Mouse (Mus musculus): Measurements from ENCODE around the gene Angptl7.

Gene Angptl7

DNA sequence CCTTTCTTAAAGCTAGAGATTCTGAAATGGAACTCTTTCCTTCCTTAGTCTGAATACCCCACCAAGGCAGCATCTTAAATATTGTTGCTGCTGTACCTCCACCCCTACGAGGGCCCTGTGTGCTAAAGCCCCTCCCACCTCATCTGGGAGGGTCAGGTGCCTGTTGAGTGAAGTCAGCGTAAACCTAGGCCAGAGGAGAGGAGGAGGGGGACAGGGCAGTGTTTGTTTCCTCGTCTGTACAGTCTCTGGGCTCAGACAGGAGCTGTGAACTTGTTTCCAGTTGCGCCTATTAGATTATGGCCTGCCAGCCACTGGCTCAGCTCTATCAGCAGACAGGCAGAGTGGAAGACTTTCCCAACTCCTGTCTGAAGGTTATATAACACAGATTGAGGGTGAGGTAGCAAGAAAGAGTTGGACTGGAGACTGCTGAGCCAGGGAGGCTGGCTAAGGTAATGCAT is at the start of gene Angptl7:
TSS of gene Angptl7 (minus strand) at position 51 of the 458 bp plus-strand sequence.
- DNase-seq (ENCODE audit: low spot score in 2 of 2) = no peak

DNA sequence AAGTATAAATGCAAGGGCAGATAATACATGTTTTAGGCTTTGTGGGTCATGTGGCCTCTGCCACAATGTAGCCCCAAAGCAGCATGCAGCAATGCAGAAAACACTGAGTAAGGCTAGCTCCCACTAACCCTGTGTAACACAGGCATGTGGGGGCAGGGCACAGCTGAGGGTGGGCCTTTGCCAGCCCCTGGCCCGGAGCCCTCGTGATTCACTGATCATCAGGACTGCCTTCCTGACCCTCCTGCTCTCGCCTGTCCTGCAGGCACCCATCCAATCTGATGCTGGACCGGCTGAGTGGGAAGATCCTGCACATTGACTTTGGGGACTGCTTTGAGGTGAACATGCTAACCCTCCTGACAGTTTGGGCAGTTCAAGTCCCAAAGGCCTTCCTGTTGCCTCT is 48.8 kb upstream of the Angptl7 start:
- DNase-seq (ENCODE audit: low spot score in 2 of 2) = no peak

DNA sequence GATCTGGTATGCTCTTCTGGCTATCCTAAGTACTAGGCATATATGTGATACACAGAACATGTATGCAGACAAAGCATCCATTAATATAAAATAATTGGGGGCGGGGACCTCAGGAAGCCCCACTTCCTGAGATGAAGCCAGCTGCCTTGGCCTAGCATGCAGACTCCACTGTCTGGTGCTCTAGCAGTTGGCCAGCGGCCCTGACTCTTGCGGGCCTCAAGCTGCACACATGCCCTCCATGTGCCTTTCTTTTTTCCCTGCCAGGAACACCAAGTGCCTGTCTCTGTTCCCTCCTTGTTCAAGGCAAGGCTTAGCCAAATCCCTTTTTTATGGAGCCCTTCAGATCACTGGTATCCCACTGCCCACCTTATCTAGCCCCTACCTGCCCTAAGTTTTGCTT is 35.6 kb upstream of the Angptl7 start:
- no peak for DNase-seq (ENCODE audit: low spot score in 2 of 2)

DNA sequence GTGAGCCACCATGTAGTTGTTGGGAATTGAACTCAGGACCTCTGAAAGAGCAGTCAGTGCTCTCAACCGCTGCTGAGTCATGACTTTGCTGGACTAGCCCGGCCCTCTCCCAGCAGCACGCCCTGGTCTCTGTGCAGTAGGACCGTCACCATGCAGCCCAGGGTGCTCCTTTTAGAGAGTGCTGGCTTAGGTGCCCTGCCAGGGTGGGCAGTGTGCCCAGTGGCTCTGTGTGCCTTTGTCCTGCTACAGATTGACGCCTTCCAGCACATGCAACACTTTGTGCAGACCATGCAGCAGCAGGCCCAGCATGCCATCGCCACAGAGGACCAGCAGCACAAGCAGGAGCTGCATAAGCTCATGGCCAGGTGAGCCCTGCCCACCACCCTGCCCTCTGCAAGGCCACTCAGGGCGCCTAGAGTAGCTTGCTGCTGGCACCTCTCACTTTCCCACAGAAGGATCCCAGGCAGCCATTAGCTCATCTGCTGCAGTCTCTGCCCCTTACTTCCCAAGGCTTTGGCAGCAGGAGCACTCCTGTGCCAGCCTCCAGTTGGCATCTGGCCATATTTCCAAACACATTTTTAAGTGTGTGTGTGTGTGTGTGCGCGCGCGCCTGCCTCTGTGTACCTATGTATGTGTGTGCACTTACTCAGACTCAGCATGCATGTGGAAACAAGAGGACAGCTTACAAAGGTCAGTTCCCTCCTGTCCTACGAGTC is 33.5 kb upstream of the Angptl7 start:
- no peak for DNase-seq (ENCODE audit: low spot score in 2 of 2)

DNA sequence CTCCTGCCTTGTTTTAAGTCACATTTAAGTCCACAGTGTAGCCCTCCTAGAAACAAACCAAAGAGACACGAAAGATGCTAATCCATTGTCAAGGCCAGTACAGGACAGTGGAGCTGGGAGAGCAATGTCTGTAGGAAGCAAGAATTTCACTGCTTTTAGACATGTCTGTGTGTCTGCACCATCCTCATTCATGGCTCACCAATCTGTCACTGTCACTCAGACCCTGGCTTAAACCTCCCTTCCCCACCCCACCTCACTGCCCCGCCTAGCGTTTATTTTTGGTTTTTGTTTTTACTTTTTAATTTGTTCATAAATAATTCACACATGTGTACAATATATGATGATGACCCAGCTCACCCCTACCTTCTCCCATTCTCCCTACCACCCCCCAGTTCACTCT is 32.3 kb upstream of the Angptl7 start:
- DNase-seq (ENCODE audit: low spot score in 2 of 2) = no peak

DNA sequence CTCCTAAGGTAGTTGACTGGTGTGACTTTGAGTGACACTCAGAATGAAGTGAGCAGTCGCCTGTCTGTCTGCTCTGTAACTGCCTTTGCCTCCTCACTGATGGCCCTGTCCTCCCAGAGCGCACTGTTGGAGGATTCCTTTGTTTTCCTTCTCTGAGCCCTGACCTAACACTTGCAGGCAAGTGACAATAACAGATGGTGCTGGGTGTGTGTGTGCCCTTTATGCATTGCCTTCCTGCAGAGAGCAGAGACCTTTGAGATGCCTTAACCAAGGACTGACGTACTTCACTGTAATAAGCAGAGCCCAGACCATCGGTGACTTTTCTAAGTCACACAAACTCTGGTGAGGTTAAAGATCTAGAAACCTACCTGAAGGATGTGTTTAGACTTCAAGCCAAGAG is 31.1 kb upstream of the Angptl7 start:
- DNase-seq (ENCODE audit: low spot score in 2 of 2) = no peak

DNA sequence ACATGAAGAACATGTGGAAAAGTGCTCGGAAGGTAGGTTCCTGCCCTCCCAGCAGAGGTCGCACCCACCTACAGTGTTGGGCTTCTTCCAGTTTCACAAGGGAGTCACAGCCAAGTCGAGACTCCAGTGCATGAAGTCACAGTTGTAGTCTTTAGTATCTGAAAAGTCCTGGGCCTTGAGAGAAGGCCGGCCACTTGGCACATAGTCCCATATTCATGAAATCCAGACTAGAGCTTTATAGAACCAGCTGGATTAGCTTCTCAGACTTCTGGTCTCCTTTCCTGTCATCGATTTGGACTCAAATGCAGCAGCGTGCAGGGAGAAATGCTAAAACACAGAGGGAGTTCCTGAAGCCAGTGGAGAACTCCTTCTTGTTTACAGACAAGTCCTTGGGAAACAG is 30.5 kb upstream of the Angptl7 start:
- DNase-seq (ENCODE audit: low spot score in 2 of 2) = no peak

DNA sequence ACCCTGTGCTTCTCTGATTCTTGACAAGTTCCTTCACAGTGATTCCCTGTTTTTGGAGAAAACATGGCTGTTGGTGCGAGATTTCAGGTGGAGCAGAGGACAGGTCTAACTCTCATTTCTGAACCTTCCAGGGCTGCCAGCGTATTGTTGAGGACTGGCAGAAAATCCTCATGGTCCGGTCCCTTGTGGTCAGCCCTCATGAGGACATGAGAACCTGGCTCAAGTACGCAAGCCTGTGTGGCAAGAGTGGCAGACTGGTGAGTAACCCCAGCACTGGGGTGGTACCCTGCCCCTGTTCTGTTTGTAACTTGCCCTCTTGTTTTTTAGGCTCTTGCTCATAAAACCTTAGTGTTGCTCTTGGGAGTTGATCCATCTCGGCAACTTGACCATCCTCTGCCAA is 30.1 kb upstream of the Angptl7 start:
- DNase-seq (ENCODE audit: low spot score in 2 of 2) = no peak

DNA sequence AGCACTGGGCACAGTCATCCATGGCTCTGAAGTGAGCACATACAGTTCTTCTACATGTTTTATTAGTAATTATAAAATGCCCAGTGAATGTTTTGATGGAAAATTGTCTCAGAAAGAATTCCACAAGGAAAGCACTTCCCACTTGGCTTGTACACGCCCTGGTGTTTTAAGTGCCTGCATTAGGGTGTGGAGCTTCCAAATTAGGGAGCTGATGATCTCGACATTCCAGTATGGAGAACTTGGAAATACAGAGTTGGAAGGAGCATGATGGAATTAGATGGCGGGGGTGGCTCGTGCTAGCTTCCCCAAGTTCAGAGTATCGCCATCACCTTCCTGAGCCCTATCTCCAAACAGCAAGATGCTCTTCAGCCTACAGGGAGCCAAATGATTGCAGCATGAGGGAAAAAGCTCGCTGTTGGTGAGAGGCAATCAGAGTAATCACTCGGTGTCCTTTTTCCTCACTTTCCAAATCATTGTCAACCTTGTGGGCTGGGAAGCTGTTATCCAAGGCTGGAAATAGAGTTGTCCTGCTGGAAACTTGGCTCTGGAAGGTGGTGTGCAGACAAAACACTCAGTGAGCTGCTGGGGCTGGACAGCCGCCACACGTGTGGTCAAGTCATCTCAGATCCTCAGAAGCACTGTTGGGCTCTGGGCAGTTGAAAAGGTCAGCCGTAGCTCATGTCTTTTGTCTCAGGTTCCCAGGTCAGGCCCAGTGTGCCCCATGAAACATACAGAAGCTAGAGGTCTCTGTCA is 27.1 kb upstream of the Angptl7 start:
- DNase-seq (ENCODE audit: low spot score in 2 of 2) = no peak

DNA sequence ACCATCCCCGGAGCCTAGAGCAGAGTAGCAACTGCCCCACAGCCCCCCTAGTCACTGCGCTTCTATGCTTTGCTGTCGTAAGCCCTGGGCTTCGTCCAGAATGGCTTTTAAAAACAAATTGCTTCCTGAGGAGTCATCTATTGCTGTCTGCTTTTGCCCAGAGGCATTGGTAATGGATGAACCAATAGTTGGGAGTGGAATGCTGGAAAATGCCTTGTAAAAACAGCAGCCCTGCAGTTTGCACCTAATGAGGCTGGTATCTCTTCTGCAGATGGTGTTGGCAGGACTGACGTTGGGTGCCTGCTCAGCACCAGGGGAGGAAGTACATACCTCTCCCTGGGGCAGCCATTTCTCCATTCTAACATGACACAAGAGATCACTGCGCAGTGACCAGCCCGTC is 23.3 kb upstream of the Angptl7 start:
- DNase-seq (ENCODE audit: low spot score in 2 of 2) = no peak

DNA sequence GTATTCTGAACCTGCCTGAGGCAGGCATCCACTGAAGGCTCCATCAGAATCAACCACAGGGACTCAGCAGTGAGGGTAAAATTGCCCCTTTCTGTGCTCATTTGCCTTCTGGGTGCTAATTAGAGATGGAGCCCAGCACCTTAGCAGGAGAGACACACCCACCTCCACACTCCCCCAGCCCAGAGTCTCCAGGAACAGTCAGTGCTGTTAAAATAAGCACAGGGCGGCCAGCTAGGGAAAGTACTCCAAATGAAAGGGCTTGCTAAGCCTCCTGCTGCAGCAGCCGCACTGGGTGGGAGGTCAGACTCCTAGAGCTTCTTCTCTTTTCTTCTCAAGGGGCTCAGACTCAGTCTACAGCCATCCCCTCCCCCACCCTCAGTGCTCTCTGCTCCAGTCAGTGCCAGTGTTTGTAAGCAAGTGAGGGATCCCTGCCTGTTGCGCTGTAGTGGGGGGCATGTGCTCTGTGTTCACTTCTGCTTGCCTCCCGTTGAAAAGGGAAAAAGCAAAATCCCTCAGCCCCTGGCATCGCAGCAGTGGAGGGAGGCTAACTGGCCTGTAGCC is 18.1 kb upstream of the Angptl7 start:
- DNase-seq (ENCODE audit: low spot score in 2 of 2) = no peak

DNA sequence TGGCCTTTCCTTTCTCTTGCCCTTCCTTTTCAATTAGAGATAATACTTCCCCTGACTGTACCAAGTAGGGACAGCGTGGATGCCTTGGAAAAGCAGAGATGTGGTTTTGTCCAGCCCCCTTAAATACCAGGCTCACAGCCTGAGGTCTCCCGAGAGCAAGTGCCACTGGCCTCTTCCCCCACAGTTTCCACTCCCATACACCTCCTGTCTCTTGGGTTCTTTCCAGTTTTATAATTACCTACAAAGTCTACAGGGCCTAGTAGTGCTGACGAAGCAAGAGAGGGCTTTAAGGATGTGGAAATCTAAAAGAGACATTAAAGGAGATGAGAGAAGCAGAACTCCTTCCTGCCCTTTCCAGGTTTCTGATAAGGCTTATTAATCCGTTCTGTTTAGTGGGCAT is 17.5 kb upstream of the Angptl7 start:
- DNase-seq (ENCODE audit: low spot score in 2 of 2) = no peak

DNA sequence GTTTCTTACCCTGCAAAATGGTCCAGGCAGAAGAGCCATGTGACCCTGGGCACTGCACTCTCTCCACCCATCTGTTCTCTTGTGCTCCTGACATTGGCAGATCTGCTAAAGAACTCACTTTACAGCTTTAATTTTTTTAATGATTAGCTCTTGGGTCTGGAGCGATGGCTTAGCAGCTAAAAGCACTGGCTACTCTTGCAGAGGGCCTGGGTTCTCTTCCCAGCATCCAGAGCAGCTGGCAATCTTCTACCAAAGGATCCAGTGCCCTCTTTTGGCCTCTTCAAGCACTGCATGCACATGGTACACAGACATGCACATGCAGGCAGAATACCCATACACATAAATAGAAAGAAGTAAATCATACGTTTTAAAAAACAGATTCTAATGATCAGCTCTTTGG is 15.1 kb upstream of the Angptl7 start:
- no peak for DNase-seq (ENCODE audit: low spot score in 2 of 2)

DNA sequence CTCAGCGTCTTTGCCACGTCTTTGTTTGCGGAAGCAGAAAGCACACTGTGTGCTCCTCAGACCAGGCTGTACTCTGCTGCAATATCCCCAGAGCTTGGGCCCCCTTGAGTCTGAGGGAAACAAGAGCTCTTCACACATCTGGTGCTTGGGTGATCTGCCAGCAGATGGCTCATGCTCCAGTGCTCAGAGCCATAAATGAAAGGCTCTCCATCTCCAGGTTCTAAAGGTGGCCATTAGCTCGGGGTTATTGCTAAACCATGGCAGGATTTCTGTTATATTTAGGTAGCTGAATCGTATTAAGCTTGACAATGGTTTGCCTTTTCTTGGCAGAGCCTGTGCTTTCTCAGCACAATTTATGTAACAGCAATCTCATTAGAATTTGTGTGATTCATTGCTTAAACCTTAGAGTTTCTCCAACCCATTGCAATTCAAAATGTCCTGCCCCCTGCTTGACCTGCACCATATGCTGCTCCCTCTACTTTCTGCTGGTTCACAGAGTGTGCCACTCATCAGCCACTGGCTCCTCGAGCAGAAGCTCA is 12.8 kb upstream of the Angptl7 start:
- no peak for DNase-seq (ENCODE audit: low spot score in 2 of 2)

DNA sequence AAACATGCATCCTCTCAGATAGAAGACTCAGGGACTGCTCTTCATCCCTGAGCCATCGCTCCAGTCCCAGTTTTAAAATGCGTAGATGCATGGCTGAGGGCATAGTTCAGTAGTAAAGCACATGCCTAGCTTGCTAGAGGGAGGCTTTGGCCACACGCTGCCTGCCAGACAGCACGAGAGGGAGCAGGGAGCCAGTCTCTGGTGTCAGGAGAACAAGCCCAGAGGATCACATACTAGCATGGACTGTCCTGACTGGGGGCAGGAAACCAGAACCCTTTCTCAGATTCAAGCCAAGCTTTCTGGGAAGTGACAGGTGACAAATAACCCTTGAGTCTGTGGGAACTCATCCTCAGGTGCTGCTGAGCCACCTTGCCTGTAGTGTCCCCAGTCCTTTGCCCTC is 11.1 kb upstream of the Angptl7 start:
- no peak for DNase-seq (ENCODE audit: low spot score in 2 of 2)

DNA sequence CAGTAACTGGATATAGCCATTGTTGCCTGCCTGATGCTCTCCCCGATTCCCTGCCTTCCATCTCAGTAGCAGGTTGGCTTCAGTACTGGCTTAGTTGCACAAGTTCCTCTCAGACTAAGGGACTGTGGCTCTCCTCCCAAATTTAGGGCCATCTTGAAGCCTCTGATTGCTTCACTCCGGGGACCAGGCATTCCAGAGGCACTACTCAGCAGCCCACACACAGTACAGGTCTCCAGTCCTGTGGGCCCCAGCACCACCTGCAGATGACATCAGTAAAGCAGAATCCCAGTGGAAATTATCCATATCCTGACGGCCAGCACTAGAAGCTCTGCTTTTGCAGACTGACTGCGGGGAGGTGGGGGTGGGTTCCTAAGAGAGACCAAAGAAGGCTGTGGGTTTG is 10.4 kb upstream of the Angptl7 start:
- DNase-seq (ENCODE audit: low spot score in 2 of 2) = no peak

DNA sequence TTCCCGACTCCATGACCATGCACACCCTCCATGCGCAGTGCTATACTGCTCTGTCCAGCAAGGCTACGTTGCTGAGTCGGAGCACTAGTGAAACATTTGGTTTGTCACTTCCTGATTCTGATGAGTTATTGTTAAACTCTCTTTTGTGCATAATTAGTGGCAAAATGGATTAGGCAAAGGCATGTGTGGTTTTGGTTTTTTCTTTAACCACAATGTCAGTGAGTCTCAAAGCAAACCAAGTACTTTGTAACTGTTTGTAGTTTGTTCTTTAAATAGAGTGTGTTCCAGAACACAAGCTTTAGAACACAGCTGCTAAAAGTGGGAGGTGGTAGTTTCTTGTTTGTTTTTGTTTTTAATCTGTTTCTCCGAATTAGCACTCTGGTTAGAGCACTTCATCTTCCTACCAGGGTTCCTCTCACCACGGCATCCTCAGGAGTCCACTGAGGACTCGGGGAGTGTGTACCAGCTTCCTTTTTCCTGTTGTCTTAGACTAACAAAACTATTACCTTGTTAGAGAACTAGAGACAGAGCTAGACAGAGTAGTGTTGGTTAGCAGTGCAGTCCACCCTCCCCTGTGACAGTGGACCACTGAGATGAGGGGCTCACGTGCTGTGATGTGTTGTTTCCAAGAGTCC is 9.3 kb upstream of the Angptl7 start:
- no peak for DNase-seq (ENCODE audit: low spot score in 2 of 2)

DNA sequence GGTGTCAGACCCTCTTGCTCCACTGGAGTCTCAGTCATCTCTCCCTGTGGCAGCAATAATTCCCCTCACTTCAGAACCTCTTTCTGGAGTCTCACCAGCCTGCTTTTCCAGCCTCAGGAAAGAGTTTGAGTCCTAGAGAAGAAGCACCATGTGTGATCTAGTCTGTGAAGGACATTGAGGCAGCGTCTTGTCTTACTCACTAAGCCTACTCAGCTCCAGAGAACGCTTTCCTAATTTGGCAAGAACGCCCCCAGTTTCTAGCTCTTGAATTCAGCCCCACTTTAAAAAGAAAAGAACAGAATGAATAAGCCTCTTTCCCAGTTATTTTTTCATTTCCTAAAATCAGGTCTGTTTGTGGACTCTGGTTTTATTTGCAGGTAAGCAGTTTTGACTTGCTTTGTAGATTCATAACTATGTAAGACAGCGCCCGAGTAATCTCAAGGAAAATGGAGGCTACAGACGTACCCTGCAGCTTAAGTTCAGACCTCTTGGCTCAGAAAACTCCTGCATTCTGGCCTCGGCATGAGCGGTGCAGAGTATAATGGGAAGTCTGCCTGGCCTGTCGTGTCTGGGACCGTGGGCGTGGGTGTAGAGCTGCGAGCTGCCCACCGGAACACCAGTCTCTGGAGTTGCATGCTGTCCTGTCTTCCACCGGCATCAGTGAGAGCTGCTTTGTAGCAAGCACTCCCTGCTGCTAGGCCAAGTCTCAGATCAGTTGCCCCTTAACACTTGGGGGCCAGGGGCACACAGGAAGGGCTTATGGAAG is 8.0 kb upstream of the Angptl7 start:
- DNase-seq (ENCODE audit: low spot score in 2 of 2) = no peak

DNA sequence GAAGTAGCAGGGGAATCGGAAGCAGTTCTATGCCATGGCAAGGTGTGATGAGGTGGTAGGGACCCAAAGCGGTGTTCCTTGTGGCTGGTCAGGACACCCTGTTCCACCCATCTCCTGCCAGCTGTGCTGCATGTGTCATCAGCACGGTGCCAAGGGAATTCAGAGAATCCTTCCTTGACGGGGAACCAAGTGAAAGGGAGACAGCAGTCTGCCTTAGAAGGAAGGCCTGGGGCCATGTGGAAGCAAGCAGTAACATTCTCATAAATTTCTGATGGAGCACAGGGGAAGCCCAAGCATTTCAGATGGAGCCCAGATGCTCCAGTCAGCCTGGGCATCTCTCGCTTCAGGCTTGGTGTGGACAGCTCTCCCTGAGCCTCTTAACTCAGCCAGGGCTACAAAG is 7.3 kb upstream of the Angptl7 start:
- no peak for DNase-seq (ENCODE audit: low spot score in 2 of 2)

DNA sequence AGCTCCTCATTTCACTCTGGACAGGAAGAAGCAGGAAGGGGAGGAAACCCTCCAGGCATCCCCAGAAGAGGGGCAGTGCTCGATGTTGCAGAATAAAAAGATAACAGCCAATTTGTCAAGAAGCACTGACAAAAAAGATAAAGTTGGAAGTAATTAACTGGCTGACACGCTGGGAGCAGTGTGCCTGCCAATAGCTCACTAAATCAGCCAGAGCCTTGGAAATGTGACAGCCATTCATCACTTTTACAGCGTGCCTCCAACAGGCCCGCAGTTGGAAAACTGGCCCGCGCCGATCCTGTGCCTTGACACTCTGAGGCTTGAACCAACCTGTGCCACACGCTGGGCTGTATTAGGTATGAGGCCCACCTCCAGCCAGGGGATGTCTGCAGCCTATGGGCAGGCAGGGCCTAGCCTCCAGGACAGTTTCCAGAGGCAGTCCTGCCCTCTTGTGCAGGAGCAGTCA is 4.3 kb upstream of the Angptl7 start:
- no peak for DNase-seq (ENCODE audit: low spot score in 2 of 2)

DNA sequence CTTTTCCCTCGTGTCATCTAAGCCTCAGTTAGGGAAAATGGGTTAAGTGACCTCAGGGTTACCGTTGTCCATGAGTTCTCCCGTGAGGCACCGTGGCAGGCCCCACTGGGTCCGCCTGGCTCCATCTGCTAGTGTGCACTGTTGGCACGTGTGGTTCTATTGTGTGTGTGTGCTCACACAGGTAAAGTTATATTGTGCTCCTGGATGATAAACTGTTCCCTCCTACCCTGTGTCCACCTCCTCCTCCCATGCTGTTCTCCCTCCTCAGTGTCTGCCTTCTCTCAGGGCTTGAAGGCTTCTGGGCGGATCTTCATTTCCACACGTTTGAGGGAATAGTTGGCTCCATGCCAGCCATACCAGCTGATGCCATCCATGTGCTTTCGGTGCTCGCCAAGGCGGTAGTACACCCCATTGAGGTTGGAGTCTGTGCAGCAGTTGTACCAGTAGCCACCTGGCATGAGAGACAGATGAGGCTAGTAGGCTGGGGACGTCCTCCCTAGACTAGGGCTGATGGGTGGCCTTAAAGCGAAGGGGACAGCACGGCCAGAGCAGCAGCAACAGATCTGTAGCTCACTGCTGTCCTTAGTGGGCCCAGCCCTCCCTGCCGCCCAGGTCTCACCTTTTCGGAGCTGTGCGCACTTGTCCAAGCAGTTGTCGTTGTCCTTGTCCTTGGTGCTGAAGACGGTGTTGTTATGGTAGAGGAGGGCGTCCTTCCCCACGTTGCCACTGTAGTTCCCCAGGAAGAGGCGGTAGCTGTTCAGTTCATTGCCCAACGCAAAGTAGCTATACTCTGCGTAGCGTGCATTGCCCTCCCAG is 4.2 kb downstream of the Angptl7 start:
- DNase-seq (ENCODE audit: low spot score in 2 of 2) = no peak

Data from spleen, postnatal 14 days (tissue).